Mouse (Mus musculus) brain, embryonic 14.5 days (tissue): ENCODE measurements around the gene Npl.

ENCODE experiments used
- CTCF ChIP-seq: fragments of 200-500 bp; IDR thresholded peaks from 2 replicates; pipeline ENCODE4 v1.5.1; 2012; ENCODE audit warnings: inconsistent platforms, mild to moderate bottlenecking, moderate library complexity, borderline replicate concordance; ENCODE audit not compliant: insufficient read depth, insufficient read length; ENCODE audit errors: extremely low read depth
- POLR2A ChIP-seq: fragments of 200-500 bp; IDR thresholded peaks from 2 replicates; pipeline ENCODE4 v1.6.1; 2012; ENCODE audit warnings: mild to moderate bottlenecking, inconsistent platforms, borderline replicate concordance; ENCODE audit not compliant: poor library complexity, insufficient read depth, insufficient read length, severe bottlenecking; ENCODE audit errors: extremely low read depth

DNA sequence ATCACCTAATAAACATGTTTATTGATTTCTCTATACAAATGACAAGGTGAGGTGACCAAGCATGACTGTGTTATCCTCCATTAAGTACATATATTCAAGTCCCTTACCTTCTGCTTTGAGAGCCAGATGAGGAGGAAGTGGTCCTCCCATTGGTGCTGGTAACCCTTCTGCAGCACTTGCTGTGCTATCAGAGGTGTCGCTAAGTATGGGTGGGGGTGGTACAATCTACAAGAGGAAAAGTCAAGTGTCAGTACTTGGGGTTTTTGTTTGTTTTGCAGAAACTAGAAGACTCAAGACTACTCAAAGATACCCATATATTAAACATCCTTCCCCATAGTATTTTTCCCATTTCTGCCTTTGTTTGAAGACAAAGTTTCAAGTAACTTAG is 68.8 kb downstream of the Npl start:
- TF ChIP-seq POLR2A (no peak), CTCF (no peak)
